Mouse (Mus musculus) hindbrain, embryonic 15.5 days (tissue): Measurements from ENCODE around the gene Pabpn1l. TPM values are rescaled to one million over a fixed set of nuclear protein-coding genes. Genes with fewer than 3 reads are reported as not detected.
A peak's percentile ranks its signal among the peaks of the same experiment; 100 is the strongest.

Experiments used
- ATAC-seq: fragments of 200-750 bp; cut with Nextera tagmentation; 2 replicates; pipeline ENCODE4 v1.8.0; 2017; ENCODE audit warnings: low read depth, moderate number of reproducible peaks, moderate TSS enrichment; ENCODE audit not compliant: low FRiP score
- H3K27ac ChIP-seq: fragments of 300-500 bp; sonication (generic); replicated peaks from 2 replicates; pipeline ENCODE4 v1.5.1; 2015; ENCODE audit warnings: mild to moderate bottlenecking, inconsistent platforms
- H3K27me3 ChIP-seq: fragments of 300-500 bp; sonication (generic); 2 replicates; pipeline ENCODE4 v1.6.1; 2015; ENCODE audit warnings: control low read depth, inconsistent platforms
- H3K36me3 ChIP-seq: fragments of 300-500 bp; sonication (generic); 2 replicates; pipeline ENCODE4 v1.6.1; 2015; ENCODE audit warnings: control low read depth, inconsistent platforms
- H3K4me1 ChIP-seq: fragments of 300-500 bp; sonication (generic); replicated peaks from 2 replicates; pipeline ENCODE4 v1.6.1; 2015; ENCODE audit warnings: control low read depth, inconsistent platforms
- H3K4me2 ChIP-seq: fragments of 300-500 bp; sonication (generic); 2 replicates; pipeline ENCODE4 v1.6.1; 2015; ENCODE audit warnings: moderate library complexity, mild to moderate bottlenecking, inconsistent platforms
- H3K4me3 ChIP-seq: fragments of 300-500 bp; sonication (generic); 2 replicates; pipeline ENCODE4 v1.5.1; 2015; ENCODE audit warnings: mild to moderate bottlenecking, inconsistent platforms
- H3K9ac ChIP-seq: fragments of 300-500 bp; sonication (generic); 2 replicates; pipeline ENCODE4 v1.6.1; 2015; ENCODE audit warnings: inconsistent platforms
- H3K9me3 ChIP-seq: fragments of 300-500 bp; sonication (generic); 2 replicates; pipeline ENCODE4 v1.6.1; 2016; ENCODE audit warnings: control low read depth, inconsistent platforms
- WGBS: fragments of 180-500 bp; shearing (Covaris S2); methylation state at CpG from one replicate; pipeline ENCODE4 v1.1.7; 2015; 5-methylcytosine and 5-hydroxymethylcytosine counted together
- polyA plus RNA-seq: library from polyadenylated mRNA; unstranded; fragments of >200 nt; fragmentation: Nextera tagmentation; extraction: Ambion mirVana; gene quantifications from 2 replicates; pipeline ENCODE4 v1.2.1, GENCODE M21; 2015

Pabpn1l gene
- polyA plus RNA-seq, 1 experiment from 2014 or later: not detected

GRCm38 (mm10) chr8:122661894-122662293 lies 39.4 kb upstream of the Pabpn1l start:
- no peak overlapping the region for H3K4me3 ChIP-seq
- no peak overlapping the region for H3K4me2 ChIP-seq
- H3K27me3 ChIP-seq: no peaks in the 10 kb centered on the region
- ATAC-seq: no peak
- no peaks in the 10 kb centered on the region for H3K36me3 ChIP-seq
- no peaks in the 10 kb centered on the region for H3K9me3 ChIP-seq
- H3K9ac ChIP-seq: no peak overlapping the region
- 75% methylated on average over 2 of the region's 2 CpGs for WGBS
- H3K27ac ChIP-seq: no peak overlapping the region
- H3K4me1 ChIP-seq: peaks cover 61% of the 10 kb centered on the region

- Histone ChIP-seq H3K4me3 (no peak overlapping the region), H3K4me2 (no peak overlapping the region), H3K4me1 (peaks cover 53% of the 10 kb centered on the region), H3K27ac (no peak overlapping the region; the same call in 1 of the 2 replicates), H3K9me3 (no peaks in the 10 kb centered on the region), H3K9ac (no peak overlapping the region), H3K27me3 (no peaks in the 10 kb centered on the region), H3K36me3 (no peaks in the 10 kb centered on the region)
- WGBS: 32% methylated on average over 7 of the region's 7 CpGs
- no peak for ATAC-seq
Observed at GRCm38 (mm10) chr8:122661138-122661537, 38.6 kb upstream of the Pabpn1l start.

GRCm38 (mm10) chr8:122660022-122660421 lies 37.5 kb upstream of the Pabpn1l start:
- H3K9me3 ChIP-seq: no peaks in the 10 kb centered on the region
- H3K4me1 ChIP-seq: peaks cover 45% of the 10 kb centered on the region
- H3K27ac ChIP-seq: no peak overlapping the region
- H3K36me3 ChIP-seq: no peaks in the 10 kb centered on the region
- no peaks in the 10 kb centered on the region for H3K27me3 ChIP-seq
- no peak overlapping the region for H3K4me2 ChIP-seq
- 68% methylated on average over 2 of the region's 2 CpGs for WGBS
- H3K4me3 ChIP-seq: no peak overlapping the region
- H3K9ac ChIP-seq: no peak overlapping the region
- no peak for ATAC-seq

GRCm38 (mm10) chr8:122658807-122659160 lies 36.2 kb upstream of the Pabpn1l start:
- no peak for ATAC-seq
- no peak overlapping the region for H3K9ac ChIP-seq
- peaks cover 45% of the 10 kb centered on the region for H3K4me1 ChIP-seq
- H3K9me3 ChIP-seq: no peaks in the 10 kb centered on the region
- H3K27ac ChIP-seq: no peak overlapping the region
- H3K36me3 ChIP-seq: no peaks in the 10 kb centered on the region
- H3K4me2 ChIP-seq: no peak overlapping the region
- WGBS: 81% methylated on average over 9 of the region's 9 CpGs
- H3K4me3 ChIP-seq: no peak overlapping the region
- no peaks in the 10 kb centered on the region for H3K27me3 ChIP-seq

GRCm38 (mm10) chr8:122658149-122658806 lies 35.7 kb upstream of the Pabpn1l start:
- Histone ChIP-seq H3K4me2 (no peak overlapping the region), H3K36me3 (no peaks in the 10 kb centered on the region), H3K4me3 (no peak overlapping the region), H3K27me3 (no peaks in the 10 kb centered on the region), H3K9ac (no peak overlapping the region), H3K27ac (no peak overlapping the region), H3K9me3 (no peaks in the 10 kb centered on the region), H3K4me1 (peaks cover 43% of the 10 kb centered on the region)
- no peak for ATAC-seq
- WGBS: 66% methylated on average over 10 of the region's 10 CpGs

- H3K4me3 ChIP-seq: no peak overlapping the region
- no peaks in the 10 kb centered on the region for H3K36me3 ChIP-seq
- WGBS: 82% methylated on average over 13 of the region's 13 CpGs
- no peak overlapping the region for H3K27ac ChIP-seq
- H3K4me2 ChIP-seq: no peak overlapping the region
- no peaks in the 10 kb centered on the region for H3K9me3 ChIP-seq
- H3K4me1 ChIP-seq: peaks cover 39% of the 10 kb centered on the region
- H3K27me3 ChIP-seq: no peaks in the 10 kb centered on the region
- no peak for ATAC-seq
- H3K9ac ChIP-seq: no peak overlapping the region
Observed at GRCm38 (mm10) chr8:122656056-122656999, 33.8 kb upstream of the Pabpn1l start.

GRCm38 (mm10) chr8:122654768-122655167 lies 32.2 kb upstream of the Pabpn1l start:
- H3K9me3 ChIP-seq: no peaks in the 10 kb centered on the region
- no peak overlapping the region for H3K4me2 ChIP-seq
- no peaks in the 10 kb centered on the region for H3K27me3 ChIP-seq
- no peak overlapping the region for H3K27ac ChIP-seq
- no peak for ATAC-seq
- H3K36me3 ChIP-seq: no peaks in the 10 kb centered on the region
- H3K9ac ChIP-seq: no peak overlapping the region
- WGBS: 40% methylated on average over 7 of the region's 7 CpGs
- peaks cover 39% of the 10 kb centered on the region for H3K4me1 ChIP-seq
- H3K4me3 ChIP-seq: no peak overlapping the region

- Histone ChIP-seq H3K36me3 (peaks cover 10% of the 10 kb centered on the region), H3K4me1 (peaks cover 35% of the 10 kb centered on the region), H3K4me3 (no peak overlapping the region), H3K9me3 (no peaks in the 10 kb centered on the region), H3K9ac (no peak overlapping the region), H3K27me3 (no peaks in the 10 kb centered on the region), H3K27ac (no peak overlapping the region), H3K4me2 (no peak overlapping the region)
- WGBS: 74% methylated on average over 6 of the region's 6 CpGs
- no peak for ATAC-seq
Observed at GRCm38 (mm10) chr8:122652643-122653042, 30.1 kb upstream of the Pabpn1l start.

GRCm38 (mm10) chr8:122651326-122651921 lies 28.9 kb upstream of the Pabpn1l start:
- ATAC-seq: peak; percentile 51; the same call in 1 of the 2 replicates
- Histone ChIP-seq H3K4me3 (no peak overlapping the region), H3K9ac (no peak overlapping the region; the same call in 1 of the 2 replicates), H3K36me3 (peaks cover 16% of the 10 kb centered on the region), H3K27me3 (no peaks in the 10 kb centered on the region), H3K4me1 (peaks cover 35% of the 10 kb centered on the region), H3K4me2 (no peak overlapping the region), H3K9me3 (no peaks in the 10 kb centered on the region), H3K27ac (no peak overlapping the region)
- 54% methylated on average over 16 of the region's 16 CpGs for WGBS

- H3K4me2 ChIP-seq: no peak overlapping the region
- H3K27ac ChIP-seq: no peak overlapping the region
- no peak for ATAC-seq
- no peaks in the 10 kb centered on the region for H3K27me3 ChIP-seq
- H3K9ac ChIP-seq: no peak overlapping the region
- peaks cover 16% of the 10 kb centered on the region for H3K36me3 ChIP-seq
- H3K4me3 ChIP-seq: no peak overlapping the region
- no peaks in the 10 kb centered on the region for H3K9me3 ChIP-seq
- 83% methylated on average over 15 of the region's 15 CpGs for WGBS
- peaks cover 16% of the 10 kb centered on the region for H3K4me1 ChIP-seq
Observed at GRCm38 (mm10) chr8:122648192-122648970, 25.8 kb upstream of the Pabpn1l start.

- Histone ChIP-seq H3K4me3 (no peak overlapping the region), H3K4me2 (no peak overlapping the region), H3K27me3 (no peaks in the 10 kb centered on the region), H3K9ac (no peak overlapping the region), H3K27ac (no peak overlapping the region), H3K4me1 (peaks cover 8% of the 10 kb centered on the region), H3K9me3 (no peaks in the 10 kb centered on the region), H3K36me3 (peaks cover 19% of the 10 kb centered on the region)
- ATAC-seq: no peak
- WGBS: 87% methylated on average over 16 of the region's 16 CpGs
Observed at GRCm38 (mm10) chr8:122646337-122646736, 23.8 kb upstream of the Pabpn1l start.
